ENCODE assay signal across 8 mouse cellular contexts in the genomic region with DNA sequence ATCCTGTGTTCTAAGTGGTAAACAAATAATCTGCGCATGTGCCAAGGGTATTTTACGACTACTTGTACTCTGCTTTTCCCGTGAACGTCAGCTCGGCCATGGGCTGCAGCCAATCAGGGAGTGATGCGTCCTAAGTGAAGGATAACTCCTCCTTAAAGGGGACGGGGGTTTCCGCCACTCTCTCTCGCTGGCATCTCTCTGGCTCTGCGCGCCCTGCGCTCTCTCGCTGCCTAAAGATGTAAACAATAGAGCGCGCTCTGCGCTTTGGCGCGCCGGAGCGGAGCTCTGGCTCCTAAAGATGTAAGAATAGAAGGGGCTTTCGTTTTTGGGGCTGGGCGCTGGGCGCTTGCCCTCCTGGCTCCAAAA.
DNase-seq lines count a peak whose midpoint lies in the region; ATAC-seq and TF ChIP-seq lines count a peak whose summit lies in the region.
"Not testable (repeated sequence)": the region's sequence is repeated elsewhere in the genome, so short reads cannot be mapped to it uniquely, and the experiment has no call there.

No protein-coding gene starts in this region.

- intact Hi-C loops in left cerebral cortex, adult 2 months (cut with DNase I) = not testable (repeated sequence)

- WGBS in embryonic facial prominence, embryonic 13.5 days = 19% methylated on average over 23 of the region's 23 CpGs
- 12% methylated on average over 23 of the region's 23 CpGs for WGBS in intestine, embryonic 15.5 days
- 17% methylated on average over 23 of the region's 23 CpGs for WGBS in lung, embryonic 15.5 days

- H3K4me3 ChIP-seq in embryonic facial prominence, embryonic 13.5 days = peak overlapping the region; percentile 51
- H3K4me3 ChIP-seq in intestine, embryonic 15.5 days (replicated peaks) = peak overlapping the region; percentile 38
- H3K4me3 ChIP-seq in left cerebral cortex, adult 2 months = peak overlapping the region; percentile 35
- H3K4me3 ChIP-seq in lung, embryonic 15.5 days = peak overlapping the region; percentile 45

- not testable (repeated sequence) for H3K36me3 ChIP-seq in embryonic facial prominence, embryonic 13.5 days; intestine, embryonic 15.5 days; lung, embryonic 15.5 days

- peak; percentile 43 for DNase-seq in adrenal gland, postnatal 14 days
- DNase-seq in heart, adult 8-10 months (ENCODE audit: low spot score) = peak; percentile 43
- DNase-seq in left cerebral cortex, adult 2 months (ENCODE audit: extremely low spot score in 1 of 2, low spot score in 2 of 2) = peak; percentile 10 to 24
- DNase-seq in ovary, adult 18-20 months (ENCODE audit: low spot score) = peak; percentile 33
- peak; percentile 55 for DNase-seq in thymus, postnatal 25 days

- not testable (repeated sequence) for TF ChIP-seq CTCF in left cerebral cortex, adult 2 months (IDR thresholded peaks at IDR 0.05)

- peak; percentile 46; the same call in 1 of the 2 replicates for ATAC-seq in embryonic facial prominence, embryonic 13.5 days (ENCODE audit: insufficient number of reproducible peaks, insufficient read depth, low FRiP score, low TSS enrichment, low read depth)
- peak; percentile 64 for ATAC-seq in intestine, embryonic 15.5 days
- ATAC-seq in lung, embryonic 15.5 days (ENCODE audit: borderline replicate concordance, extremely low read depth, low FRiP score, low TSS enrichment) = peak; percentile 53; the same call in 1 of the 2 replicates

- H3K4me2 ChIP-seq in embryonic facial prominence, embryonic 13.5 days = peak overlapping the region; percentile 61
- H3K4me2 ChIP-seq in intestine, embryonic 15.5 days (replicated peaks) = peak overlapping the region; percentile 58
- H3K4me2 ChIP-seq in lung, embryonic 15.5 days = peak overlapping the region; percentile 63

- peak overlapping the region; percentile 74 for H3K27ac ChIP-seq in embryonic facial prominence, embryonic 13.5 days
- H3K27ac ChIP-seq in intestine, embryonic 15.5 days = 0 out of 2 replicates have a peak overlapping the region, but pooled peaks have one; percentile 32
- not testable (repeated sequence) for H3K27ac ChIP-seq in left cerebral cortex, adult 2 months
- H3K27ac ChIP-seq in lung, embryonic 15.5 days = peak overlapping the region; percentile 64; the same call in 1 of the 2 replicates

- peaks cover 10% of the 10 kb centered on the region; the same call in 1 of the 2 replicates for H3K4me1 ChIP-seq in embryonic facial prominence, embryonic 13.5 days
- not testable (repeated sequence) for H3K4me1 ChIP-seq in intestine, embryonic 15.5 days (replicated peaks)
- peaks cover 11% of the 10 kb centered on the region for H3K4me1 ChIP-seq in lung, embryonic 15.5 days

- not testable (repeated sequence) for H3K9me3 ChIP-seq in embryonic facial prominence, embryonic 13.5 days; intestine, embryonic 15.5 days; lung, embryonic 15.5 days

- H3K9ac ChIP-seq in embryonic facial prominence, embryonic 13.5 days = peak overlapping the region; percentile 72
- H3K9ac ChIP-seq in intestine, embryonic 15.5 days = 0 out of 2 replicates have a peak overlapping the region, but pooled peaks have one; percentile 26
- peak overlapping the region; percentile 42 for H3K9ac ChIP-seq in lung, embryonic 15.5 days

- not testable (repeated sequence) for H3K27me3 ChIP-seq in embryonic facial prominence, embryonic 13.5 days; intestine, embryonic 15.5 days (replicated peaks); lung, embryonic 15.5 days
